Mouse (Mus musculus) small intestine, adult 2 months (tissue): ENCODE measurements around the gene Dzip1.

ENCODE experiments used
- CTCF ChIP-seq: fragments of 200-500 bp; IDR thresholded peaks from 2 replicates; pipeline ENCODE4 v1.5.1; 2012; ENCODE audit warnings: low read depth, mild to moderate bottlenecking, control low read depth, inconsistent platforms, low read length, moderate library complexity, mixed read lengths; ENCODE audit not compliant: insufficient replicate concordance, insufficient read length; ENCODE audit errors: extremely low read depth
- POLR2A ChIP-seq: fragments of 200-500 bp; IDR thresholded peaks from 2 replicates; pipeline ENCODE4 v1.6.1; 2012; ENCODE audit warnings: low read depth, mild to moderate bottlenecking, control low read depth, inconsistent platforms, low read length, moderate library complexity

- TF ChIP-seq POLR2A (no peak), CTCF (no peak)
Measured at GRCm38 (mm10) chr14:118911521-118911920, 13.7 kb downstream of the Dzip1 start.
